Mouse (Mus musculus): ENCODE data around the gene Trpc6. TPM values are rescaled to one million over a fixed set of nuclear protein-coding genes. Genes with fewer than 3 reads are reported as not detected.

The Trpc6 gene
- polyA plus RNA-seq, 1 experiment from 2014 or later: 0.42 TPM

GRCm38 (mm10) chr9:8676607-8677006 is 132.7 kb downstream of the Trpc6 start:
- Histone ChIP-seq H3K9me3 (no peaks in the 10 kb centered on the region), H3K4me3 (no peak overlapping the region), H3K4me1 (no peaks in the 10 kb centered on the region), H3K36me3 (no peaks in the 10 kb centered on the region), H3K9ac (replicated peaks) (no peak overlapping the region), H3K4me2 (replicated peaks) (no peak overlapping the region), H3K27me3 (no peaks in the 10 kb centered on the region), H3K27ac (replicated peaks) (no peak overlapping the region)
- WGBS: 67% methylated on average over 1 of the region's 1 CpGs
- peak; percentile 72; the same call in 1 of the 2 replicates for ATAC-seq (replicated peaks)

DNA sequence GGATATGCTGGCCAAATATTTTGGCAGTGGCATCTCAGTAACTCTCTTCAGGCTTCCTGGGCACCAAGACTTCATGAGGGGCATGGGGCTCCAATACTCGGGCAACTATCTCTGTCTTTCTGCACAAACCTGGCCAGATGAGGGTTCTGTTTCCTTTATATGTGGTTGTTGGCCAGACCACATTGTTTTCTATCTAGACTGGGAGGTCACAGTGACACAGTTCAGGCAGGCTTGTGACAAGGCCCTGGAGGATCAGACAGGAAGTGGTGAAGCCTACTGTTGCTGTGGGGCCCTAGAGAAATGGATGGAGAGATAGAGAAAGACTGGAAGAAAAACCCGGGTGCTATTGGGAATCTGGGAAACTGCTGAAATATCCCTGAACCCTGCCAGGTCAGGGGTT is 149.2 kb downstream of the Trpc6 start:
- Histone ChIP-seq H3K4me2 (replicated peaks) (no peak overlapping the region), H3K36me3 (no peaks in the 10 kb centered on the region), H3K9ac (replicated peaks) (no peak overlapping the region), H3K4me3 (no peak overlapping the region), H3K27me3 (no peaks in the 10 kb centered on the region), H3K4me1 (no peaks in the 10 kb centered on the region), H3K9me3 (no peaks in the 10 kb centered on the region), H3K27ac (replicated peaks) (no peak overlapping the region)
- 85% methylated on average over 2 of the region's 2 CpGs for WGBS
- ATAC-seq (replicated peaks): no peak

- Histone ChIP-seq H3K4me1 (no peaks in the 10 kb centered on the region), H3K27me3 (no peaks in the 10 kb centered on the region), H3K4me3 (no peak overlapping the region), H3K9me3 (no peaks in the 10 kb centered on the region), H3K36me3 (no peaks in the 10 kb centered on the region), H3K9ac (replicated peaks) (no peak overlapping the region), H3K27ac (replicated peaks) (no peak overlapping the region), H3K4me2 (replicated peaks) (no peak overlapping the region)
- peak; percentile 92 for ATAC-seq (replicated peaks)
- 30% methylated on average over 5 of the region's 5 CpGs for WGBS
Measured at GRCm38 (mm10) chr9:8700669-8701068, 156.7 kb downstream of the Trpc6 start.

DNA sequence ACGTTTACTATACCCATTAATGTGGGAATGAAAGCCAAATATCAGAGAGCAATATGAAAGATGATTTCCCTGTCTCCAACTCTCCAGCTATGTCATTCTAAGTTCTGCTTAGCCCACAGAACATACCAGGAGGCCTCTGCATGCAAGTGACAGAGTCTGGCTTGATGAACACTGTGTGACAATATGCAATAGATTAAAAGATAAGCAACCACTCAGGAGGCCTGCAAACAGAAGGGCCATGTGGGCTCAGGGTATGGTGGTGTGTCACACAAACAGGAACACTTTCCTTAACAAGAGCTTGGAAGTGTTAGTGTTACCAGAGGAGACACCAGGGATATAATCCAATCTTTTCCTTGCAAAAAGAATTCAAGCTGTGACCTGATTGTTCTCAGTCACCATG is 159.6 kb downstream of the Trpc6 start:
- WGBS: 77% methylated on average over 1 of the region's 1 CpGs
- Histone ChIP-seq H3K36me3 (no peaks in the 10 kb centered on the region), H3K4me2 (replicated peaks) (no peak overlapping the region), H3K27me3 (no peaks in the 10 kb centered on the region), H3K4me1 (no peaks in the 10 kb centered on the region), H3K9ac (replicated peaks) (no peak overlapping the region), H3K9me3 (no peaks in the 10 kb centered on the region), H3K4me3 (no peak overlapping the region), H3K27ac (replicated peaks) (no peak overlapping the region)
- ATAC-seq (replicated peaks): no peak

- H3K27me3 ChIP-seq: no peaks in the 10 kb centered on the region
- H3K4me1 ChIP-seq: no peaks in the 10 kb centered on the region
- no peak for ATAC-seq (replicated peaks)
- no peak overlapping the region for H3K4me3 ChIP-seq
- H3K27ac ChIP-seq (replicated peaks): no peak overlapping the region
- no peaks in the 10 kb centered on the region for H3K36me3 ChIP-seq
- WGBS: 69% methylated on average over 5 of the region's 5 CpGs
- H3K9ac ChIP-seq (replicated peaks): no peak overlapping the region
- no peak overlapping the region for H3K4me2 ChIP-seq (replicated peaks)
- H3K9me3 ChIP-seq: no peaks in the 10 kb centered on the region
Measured at GRCm38 (mm10) chr9:8703956-8704355, 160.0 kb downstream of the Trpc6 start.

- ATAC-seq (replicated peaks): no peak
- Histone ChIP-seq H3K9me3 (no peaks in the 10 kb centered on the region), H3K4me2 (replicated peaks) (no peak overlapping the region), H3K4me1 (no peaks in the 10 kb centered on the region), H3K9ac (replicated peaks) (no peak overlapping the region), H3K27ac (replicated peaks) (no peak overlapping the region), H3K27me3 (no peaks in the 10 kb centered on the region), H3K4me3 (no peak overlapping the region), H3K36me3 (no peaks in the 10 kb centered on the region)
- WGBS: 81% methylated on average over 3 of the region's 3 CpGs
Measured at GRCm38 (mm10) chr9:8710052-8710739, 166.3 kb downstream of the Trpc6 start.

- no peaks in the 10 kb centered on the region for H3K9me3 ChIP-seq
- no peak overlapping the region for H3K4me2 ChIP-seq (replicated peaks)
- H3K4me1 ChIP-seq: no peaks in the 10 kb centered on the region
- H3K36me3 ChIP-seq: no peaks in the 10 kb centered on the region
- no peak overlapping the region for H3K27ac ChIP-seq (replicated peaks)
- no peak for ATAC-seq (replicated peaks)
- no peak overlapping the region for H3K9ac ChIP-seq (replicated peaks)
- 61% methylated on average over 1 of the region's 1 CpGs for whole genome bisulfite sequencing
- H3K27me3 ChIP-seq: no peaks in the 10 kb centered on the region
- no peak overlapping the region for H3K4me3 ChIP-seq
Measured at GRCm38 (mm10) chr9:8719017-8719416, 175.1 kb downstream of the Trpc6 start.

- ATAC-seq (replicated peaks): no peak
- H3K4me3 ChIP-seq: no peak overlapping the region
- no peaks in the 10 kb centered on the region for H3K27me3 ChIP-seq
- WGBS: 85% methylated on average over 3 of the region's 3 CpGs
- H3K9me3 ChIP-seq: no peaks in the 10 kb centered on the region
- no peaks in the 10 kb centered on the region for H3K4me1 ChIP-seq
- H3K9ac ChIP-seq (replicated peaks): no peak overlapping the region
- H3K27ac ChIP-seq (replicated peaks): no peak overlapping the region
- H3K36me3 ChIP-seq: no peaks in the 10 kb centered on the region
- H3K4me2 ChIP-seq (replicated peaks): no peak overlapping the region
Measured at GRCm38 (mm10) chr9:8729056-8729455, 185.1 kb downstream of the Trpc6 start.
